Mouse (Mus musculus) lung, embryonic 14.5 days (tissue): Measurements from ENCODE around the gene Vwa7. TPM values are rescaled to one million over a fixed set of nuclear protein-coding genes. Genes with fewer than 3 reads are reported as not detected.
"Not testable (repeated sequence)": the region's sequence is repeated elsewhere in the genome, so short reads cannot be mapped to it uniquely, and the experiment has no call there.

ENCODE experiments used
- ATAC-seq: fragments of 200-750 bp; cut with Nextera tagmentation; 2 replicates; pipeline ENCODE4 v1.8.0; 2017; ENCODE audit warnings: mild to moderate bottlenecking, moderate TSS enrichment, moderate library complexity; ENCODE audit not compliant: insufficient read depth
- DNase-seq: peaks from one replicate; pipeline ENCODE4 v3.0.0-alpha.2; 2015
- H3K27ac ChIP-seq: fragments of 300-500 bp; sonication (generic); 2 replicates; pipeline ENCODE4 v1.5.1; 2014; ENCODE audit warnings: low read depth, mild to moderate bottlenecking, moderate library complexity
- H3K27me3 ChIP-seq: fragments of 300-500 bp; sonication (generic); 2 replicates; pipeline ENCODE4 v1.6.1; 2014; ENCODE audit warnings: low read length, control low read depth; ENCODE audit not compliant: insufficient read depth
- H3K36me3 ChIP-seq: fragments of 300-500 bp; sonication (generic); 2 replicates; pipeline ENCODE4 v1.6.1; 2014; ENCODE audit warnings: control low read depth; ENCODE audit not compliant: insufficient read depth
- H3K4me1 ChIP-seq: fragments of 300-500 bp; sonication (generic); 2 replicates; pipeline ENCODE4 v1.6.1; 2014; ENCODE audit warnings: antibody characterized with exemption, control low read depth; ENCODE audit not compliant: insufficient read depth
- H3K4me2 ChIP-seq: fragments of 300-500 bp; sonication (generic); 2 replicates; pipeline ENCODE4 v1.6.1; 2014; ENCODE audit warnings: mild to moderate bottlenecking
- H3K4me3 ChIP-seq: fragments of 300-500 bp; sonication (generic); 2 replicates; pipeline ENCODE4 v1.5.1; 2014; ENCODE audit warnings: low read depth, low read length
- H3K9ac ChIP-seq: fragments of 300-500 bp; sonication (generic); 2 replicates; pipeline ENCODE4 v1.6.1; 2014
- H3K9me3 ChIP-seq: fragments of 300-500 bp; sonication (generic); 2 replicates; pipeline ENCODE4 v1.6.1; 2016; ENCODE audit warnings: low read depth, low read length, control low read depth
- CTCF ChIP-seq: IDR thresholded peaks from 2 replicates; pipeline ENCODE4 v1.5.1; 2016; ENCODE audit warnings: antibody characterized with exemption, low read depth
- WGBS: fragments of 180-500 bp; shearing (Covaris S2); extraction: QIAGEN DNeasy Blood & Tissue Kit; methylation state at CpG from one replicate; pipeline ENCODE4 v1.1.7; 2014; 5-methylcytosine and 5-hydroxymethylcytosine counted together
- polyA plus RNA-seq: library from polyadenylated mRNA; unstranded; fragments of >200 nt; fragmentation: Nextera tagmentation; extraction: Ambion mirVana; gene quantifications from 2 replicates; pipeline ENCODE4 v1.2.1, GENCODE M21; 2014

Vwa7 gene
- polyA plus RNA-seq, 1 experiment from 2014 or later, result 0.47 TPM

- no peaks in the 10 kb centered on the region for H3K27me3 ChIP-seq
- H3K36me3 ChIP-seq, result peaks cover 29% of the 10 kb centered on the region
- peak overlapping the region; percentile 96 for H3K4me2 ChIP-seq
- H3K9me3 ChIP-seq, result no peaks in the 10 kb centered on the region
- ATAC-seq (no peak), DNase-seq (no peak)
- no peak overlapping the region for H3K27ac ChIP-seq
- no peak overlapping the region for H3K9ac ChIP-seq
- H3K4me3 ChIP-seq, result 0 out of 2 replicates have a peak overlapping the region, but pooled peaks have one; percentile 6
- H3K4me1 ChIP-seq, result peaks cover 13% of the 10 kb centered on the region; the same call in 1 of the 2 replicates
- WGBS, result 87% methylated on average over 12 of the region's 14 CpGs
- TF ChIP-seq CTCF, result no peak
Observed at GRCm38 (mm10) chr17:34996411-34997141, 19.8 kb upstream of the Vwa7 start.

DNA sequence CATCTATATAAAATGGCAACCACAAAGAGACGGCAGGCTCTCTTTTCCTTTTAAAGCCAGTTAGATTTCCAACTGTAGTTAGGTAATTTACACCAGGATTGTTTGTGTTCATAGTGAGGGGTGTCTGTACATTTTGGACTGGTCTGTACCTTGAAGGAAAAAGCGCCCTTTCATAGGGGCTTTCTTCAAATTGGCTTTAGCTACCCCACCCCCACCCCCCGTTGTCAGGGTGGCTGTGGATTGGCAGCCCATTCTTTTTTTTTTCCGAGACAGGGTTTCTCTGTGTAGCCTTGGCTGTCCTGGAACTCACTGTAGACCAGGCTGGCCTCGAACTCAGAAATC lies 19.3 kb upstream of the Vwa7 start:
- Histone ChIP-seq H3K36me3 (peaks cover 29% of the 10 kb centered on the region), H3K27me3 (no peaks in the 10 kb centered on the region), H3K9ac (no peak overlapping the region), H3K9me3 (no peaks in the 10 kb centered on the region), H3K4me3 (0 out of 2 replicates have a peak overlapping the region, but pooled peaks have one; percentile 6), H3K27ac (no peak overlapping the region), H3K4me2 (peak overlapping the region; percentile 96), H3K4me1 (peaks cover 13% of the 10 kb centered on the region; the same call in 1 of the 2 replicates)
- no peak for TF ChIP-seq CTCF
- ATAC-seq (no peak), DNase-seq (no peak)
- WGBS, result 86% methylated on average over 5 of the region's 5 CpGs

DNA sequence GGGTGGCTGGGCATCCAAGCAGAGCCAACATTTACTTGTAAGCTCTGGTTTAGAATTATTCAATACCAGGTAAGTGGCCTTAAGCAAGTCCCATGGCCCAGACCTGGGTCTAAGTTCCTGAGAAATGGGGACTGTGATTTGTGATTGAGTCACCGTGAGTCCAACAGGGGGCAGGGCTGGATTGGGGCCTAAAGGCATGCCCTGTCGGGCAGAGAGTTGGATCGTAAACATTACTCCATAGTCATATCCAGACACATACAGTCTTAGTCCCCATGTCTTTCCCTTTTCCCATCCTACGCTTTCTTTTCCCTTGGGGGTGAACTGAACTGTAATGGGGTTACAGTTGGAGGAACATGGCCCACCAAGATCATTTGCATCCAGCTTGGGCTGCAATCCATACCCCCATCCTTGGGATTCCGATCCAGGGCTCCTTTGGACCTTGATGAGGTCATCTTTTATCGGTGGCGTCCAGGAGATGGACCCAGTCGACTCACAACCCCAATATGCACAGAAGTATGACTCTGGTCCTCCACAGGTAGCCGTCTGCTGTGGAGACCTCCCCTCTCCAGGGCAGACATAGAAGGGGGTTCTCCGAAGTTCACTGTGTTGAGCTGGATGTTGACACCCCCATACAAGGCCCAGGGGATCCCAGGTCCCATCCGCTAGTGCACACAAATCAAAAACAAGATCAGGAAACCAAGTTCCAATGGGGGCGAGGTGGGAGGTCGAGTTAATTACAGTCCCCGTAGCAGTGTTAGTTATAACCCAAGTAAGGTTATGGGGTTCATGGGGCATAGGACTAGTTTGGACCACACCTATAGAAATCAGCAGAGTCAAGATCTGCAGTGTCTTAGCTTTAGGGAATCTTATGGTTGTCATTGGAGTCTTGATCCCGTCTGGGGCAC lies 17.6 kb upstream of the Vwa7 start:
- H3K36me3 ChIP-seq, result peaks cover 33% of the 10 kb centered on the region
- H3K4me3 ChIP-seq, result peak overlapping the region; percentile 92
- no peaks in the 10 kb centered on the region for H3K27me3 ChIP-seq
- H3K9ac ChIP-seq, result peak overlapping the region; percentile 80
- H3K4me2 ChIP-seq, result peak overlapping the region; percentile 96
- H3K4me1 ChIP-seq, result peaks cover 23% of the 10 kb centered on the region
- no peak overlapping the region for H3K27ac ChIP-seq
- WGBS, result 91% methylated on average over 15 of the region's 15 CpGs
- DNase-seq, result no peak
- H3K9me3 ChIP-seq, result no peaks in the 10 kb centered on the region
- TF ChIP-seq CTCF, result no peak
- no peak for ATAC-seq

DNA sequence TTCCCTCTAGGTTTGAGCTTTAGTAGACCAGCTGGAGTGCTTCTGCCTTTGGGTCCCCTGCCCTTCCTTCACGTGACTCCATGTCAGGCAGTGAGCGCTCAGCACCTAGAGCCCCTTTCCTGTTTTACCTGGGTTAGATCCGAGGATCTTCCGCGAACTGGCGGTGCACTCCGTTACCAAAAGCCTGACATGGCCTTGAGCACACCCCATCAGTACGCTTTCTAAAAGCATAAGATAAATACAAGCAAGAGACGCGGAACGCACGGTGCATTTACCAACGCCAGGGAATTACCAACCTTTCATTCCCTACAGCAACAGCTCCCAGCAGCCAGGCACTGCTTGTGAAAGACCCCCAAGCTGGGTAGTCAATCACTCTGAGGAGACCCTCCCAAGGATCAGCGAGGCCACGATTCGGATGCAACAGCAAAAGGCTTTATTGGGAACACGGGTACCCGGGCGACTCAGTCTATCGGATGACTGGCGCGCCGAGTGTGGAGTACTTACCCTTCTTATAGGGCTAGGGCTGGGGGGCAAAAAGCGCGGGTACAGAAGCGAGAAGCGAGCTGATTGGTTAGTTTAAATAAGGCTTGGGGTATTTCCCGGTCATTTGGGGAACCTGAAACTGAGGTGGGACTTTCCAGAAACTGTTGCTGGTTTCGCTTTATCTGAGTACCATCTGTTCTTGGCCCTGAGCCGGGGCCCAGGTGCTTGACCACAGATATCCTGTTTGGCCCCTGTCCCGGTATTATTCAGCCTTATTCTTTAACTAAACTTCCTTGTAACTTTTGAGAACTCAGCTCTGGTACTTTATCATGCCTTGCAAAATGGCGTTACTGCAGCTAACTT lies 16.3 kb upstream of the Vwa7 start:
- H3K4me1 ChIP-seq, result peaks cover 23% of the 10 kb centered on the region
- peak overlapping the region; percentile 97 for H3K27ac ChIP-seq
- not testable (repeated sequence) for ATAC-seq, H3K9me3 ChIP-seq, H3K27me3 ChIP-seq
- WGBS, result 11% methylated on average over 29 of the region's 32 CpGs
- H3K36me3 ChIP-seq, result peaks cover 45% of the 10 kb centered on the region
- H3K4me3 ChIP-seq, result peak overlapping the region; percentile 92
- DNase-seq, result peak; percentile 60
- peak overlapping the region; percentile 96 for H3K9ac ChIP-seq
- peak overlapping the region; percentile 96 for H3K4me2 ChIP-seq

GRCm38 (mm10) chr17:35000717-35001451 lies 15.5 kb upstream of the Vwa7 start, which contains the start of gene Vars:
Gene Vars, plus strand, starts transcription at chr17:35000987.
- peak; percentile 94 for ATAC-seq
- H3K4me3 ChIP-seq, result peak within 1 kb of the TSS; percentile 92
- WGBS, result under 1% methylated on average over 81 of the region's 83 CpGs
- no peaks in the 10 kb centered on the region for H3K27me3 ChIP-seq
- H3K4me1 ChIP-seq, result peaks cover 23% of the 10 kb centered on the region
- peak; percentile 96 for DNase-seq
- peak within 1 kb of the TSS; percentile 97 for H3K27ac ChIP-seq
- H3K36me3 ChIP-seq, result peaks cover 50% of the 10 kb centered on the region
- H3K9ac ChIP-seq, result peak within 1 kb of the TSS; percentile 96
- H3K4me2 ChIP-seq, result peak within 1 kb of the TSS; percentile 96
- no peaks in the 10 kb centered on the region for H3K9me3 ChIP-seq
- no peak for TF ChIP-seq CTCF

DNA sequence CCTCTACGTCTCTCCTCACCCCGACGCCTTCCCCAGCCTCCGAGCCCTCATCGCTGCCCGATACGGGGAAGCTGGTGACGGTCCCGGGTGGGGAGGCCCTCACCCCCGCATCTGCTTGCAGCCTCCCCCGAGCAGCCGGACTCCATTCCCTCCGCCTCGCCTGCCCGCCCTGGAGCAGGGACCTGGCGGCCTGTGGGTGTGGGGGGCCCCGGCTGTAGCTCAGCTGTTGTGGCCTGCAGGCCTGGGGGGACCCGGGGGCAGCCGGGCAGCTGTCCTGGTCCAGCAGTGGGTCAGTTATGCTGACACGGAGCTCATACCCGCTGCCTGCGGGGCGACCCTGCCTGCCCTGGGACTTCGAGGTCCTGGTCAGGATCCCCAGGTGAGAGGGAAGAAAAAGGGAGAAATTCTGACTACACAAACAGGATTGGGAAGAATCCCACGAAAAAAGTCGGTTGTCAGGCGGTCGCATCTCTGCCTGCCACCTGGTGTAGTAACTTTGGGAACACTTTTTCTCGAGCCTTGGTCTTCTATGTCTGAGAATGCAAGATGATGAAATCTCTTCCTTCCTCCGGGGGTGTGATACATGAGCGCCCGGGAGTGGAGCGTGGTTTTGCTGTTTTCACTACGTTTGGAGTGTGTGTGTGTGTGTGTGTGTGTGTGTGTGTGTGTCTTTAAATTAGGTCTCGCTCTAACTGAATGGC lies 14.8 kb upstream of the Vwa7 start:
- no peaks in the 10 kb centered on the region for H3K27me3 ChIP-seq
- 1% methylated on average over 35 of the region's 35 CpGs for WGBS
- peaks cover 53% of the 10 kb centered on the region for H3K36me3 ChIP-seq
- DNase-seq (peak; percentile 63), ATAC-seq (peak; percentile 13)
- peak overlapping the region; percentile 92 for H3K4me3 ChIP-seq
- no peaks in the 10 kb centered on the region for H3K9me3 ChIP-seq
- peak overlapping the region; percentile 96 for H3K4me2 ChIP-seq
- TF ChIP-seq CTCF, result no peak
- peak overlapping the region; percentile 96 for H3K9ac ChIP-seq
- H3K27ac ChIP-seq, result peak overlapping the region; percentile 97
- H3K4me1 ChIP-seq, result peaks cover 23% of the 10 kb centered on the region
